Mouse (Mus musculus) lung, postnatal 0 days (tissue): ENCODE results near the gene Dgkd.

Experiments
- CTCF ChIP-seq: IDR thresholded peaks from 2 replicates; pipeline ENCODE4 v1.5.1; 2016; ENCODE audit warnings: antibody characterized with exemption, mild to moderate bottlenecking
- EP300 ChIP-seq: IDR thresholded peaks from 2 replicates; pipeline ENCODE4 v1.6.1; 2016; ENCODE audit warnings: antibody characterized with exemption, mild to moderate bottlenecking, control low read depth

GRCm38 (mm10) chr1:87908736-87909135 lies 55.6 kb downstream of the Dgkd start:
- no peak for TF ChIP-seq CTCF
- no peak for TF ChIP-seq EP300
